Mouse (Mus musculus) heart, adult 18-20 months (tissue): ENCODE results near the gene Atxn1. TPM values are rescaled to one million over a fixed set of nuclear protein-coding genes. Genes with fewer than 3 reads are reported as not detected.

Experiments
- DNase-seq, 2 experiments: peaks; one replicate each; pipeline ENCODE4 v3.0.0; 2021 to 2022; ENCODE audit warnings: mixed read lengths in 1 of 2
- total RNA-seq, 2 experiments: library from RNA; stranded (reverse); gene quantifications; 2 replicates each; pipeline ENCODE4 v1.2.3; 2021

Gene Atxn1
- total RNA-seq, 2 experiments from 2014 or later = 28.5 to 34.3 TPM

DNA sequence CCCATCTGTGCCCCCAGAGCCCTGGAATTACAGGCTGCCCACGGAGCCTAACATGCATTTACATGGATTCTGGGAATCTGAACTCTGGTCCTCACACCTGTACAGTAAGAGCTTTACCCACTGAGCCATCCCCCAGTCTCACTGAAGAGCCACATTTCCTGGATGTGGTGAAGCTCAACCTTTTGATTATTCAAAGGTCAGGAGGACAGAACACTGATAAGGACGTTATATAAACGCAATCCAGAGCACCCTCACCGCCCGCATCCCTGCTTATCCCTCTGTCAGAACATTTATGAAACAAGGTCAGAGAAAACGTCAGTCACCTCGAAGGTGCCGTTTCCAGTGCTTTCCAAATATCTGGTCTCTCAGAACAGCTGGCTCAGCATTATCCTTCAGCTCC lies 101.0 kb downstream of the Atxn1 start:
- no peak for DNase-seq

DNA sequence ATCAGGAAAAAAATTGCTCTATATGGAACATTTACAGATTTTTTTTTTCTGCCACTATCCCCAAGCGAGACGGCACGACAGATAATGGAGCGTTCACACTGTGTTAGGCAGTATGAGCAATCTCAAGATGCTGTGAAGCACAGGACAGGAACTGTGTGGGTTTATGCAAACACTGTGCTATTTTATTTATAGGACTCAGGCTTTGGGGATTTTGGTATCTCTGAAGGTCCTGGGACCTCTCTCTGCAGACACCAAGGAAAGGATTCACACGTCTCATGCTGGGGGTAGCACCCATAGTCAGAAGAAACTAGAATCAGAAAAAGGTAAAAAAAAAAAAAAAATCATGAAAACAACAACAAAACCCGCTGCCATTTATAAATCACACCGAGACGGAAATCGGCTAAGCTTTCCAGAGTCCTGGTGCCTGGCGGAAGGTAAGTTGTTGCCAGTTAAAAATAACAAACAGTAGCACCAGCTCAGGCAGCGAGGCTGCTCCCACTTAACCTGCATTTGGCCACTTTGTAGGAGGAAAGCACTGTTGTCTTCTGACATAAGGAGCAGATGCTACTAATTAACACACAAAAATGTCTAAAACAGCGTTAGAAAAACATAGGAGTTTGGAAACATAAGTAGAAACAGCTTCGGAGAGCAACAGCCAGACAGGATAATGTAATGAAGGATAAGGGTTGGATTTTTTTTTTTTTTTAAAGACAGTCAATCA lies 102.8 kb downstream of the Atxn1 start:
- DNase-seq = no peak

DNA sequence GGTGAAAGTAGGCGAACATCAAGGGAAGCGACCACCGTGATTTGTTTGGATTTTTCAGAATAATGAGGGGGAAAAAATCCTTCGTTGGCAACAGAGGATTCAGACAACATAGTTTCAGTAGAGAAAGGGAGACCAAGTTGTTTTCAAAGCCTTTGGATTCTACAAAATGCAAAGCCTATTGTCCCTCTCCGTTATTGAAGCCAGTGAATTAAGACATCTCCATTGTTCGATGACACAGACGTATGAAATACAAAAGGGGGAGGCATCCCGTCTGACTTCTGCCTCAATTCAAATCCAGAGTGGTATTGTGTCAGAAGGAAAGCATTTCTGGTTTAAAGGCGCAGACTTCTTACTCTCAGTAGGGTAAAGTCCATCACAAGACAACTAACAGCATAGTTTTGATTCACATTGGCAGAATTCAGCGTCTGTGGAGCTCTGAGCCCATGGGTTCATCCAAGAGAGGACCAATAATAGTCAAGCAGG lies 103.7 kb downstream of the Atxn1 start:
- no peak for DNase-seq

DNA sequence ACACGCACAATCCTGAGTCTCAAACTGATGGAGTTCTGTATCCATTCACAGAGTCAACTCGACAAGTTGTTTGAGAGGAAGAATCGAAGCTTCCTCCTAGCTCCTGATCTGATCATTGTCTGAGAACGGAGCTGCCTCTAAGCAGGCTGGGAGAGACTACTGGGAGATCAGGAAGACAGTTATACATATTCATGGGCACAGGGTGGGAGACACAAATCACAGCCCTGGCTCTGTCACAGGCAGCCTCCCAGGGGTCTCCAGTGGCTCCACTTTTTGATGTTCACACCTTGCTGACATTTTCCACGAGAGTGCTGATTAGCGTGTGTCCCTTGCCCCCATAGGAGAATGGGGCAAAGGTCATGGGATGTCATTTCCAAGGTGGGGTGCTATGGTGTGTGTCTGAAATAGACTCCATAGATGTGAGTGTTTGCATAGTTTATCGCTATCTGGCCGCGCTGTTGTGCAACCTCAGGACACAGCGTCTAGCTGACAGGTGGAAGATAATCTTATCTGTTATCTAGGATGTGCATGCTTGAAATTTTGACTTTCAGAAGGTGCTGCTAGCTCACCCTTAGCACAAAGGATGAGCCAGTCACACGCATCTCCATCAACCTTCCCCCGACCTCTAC lies 105.6 kb downstream of the Atxn1 start:
- DNase-seq = no peak

DNA sequence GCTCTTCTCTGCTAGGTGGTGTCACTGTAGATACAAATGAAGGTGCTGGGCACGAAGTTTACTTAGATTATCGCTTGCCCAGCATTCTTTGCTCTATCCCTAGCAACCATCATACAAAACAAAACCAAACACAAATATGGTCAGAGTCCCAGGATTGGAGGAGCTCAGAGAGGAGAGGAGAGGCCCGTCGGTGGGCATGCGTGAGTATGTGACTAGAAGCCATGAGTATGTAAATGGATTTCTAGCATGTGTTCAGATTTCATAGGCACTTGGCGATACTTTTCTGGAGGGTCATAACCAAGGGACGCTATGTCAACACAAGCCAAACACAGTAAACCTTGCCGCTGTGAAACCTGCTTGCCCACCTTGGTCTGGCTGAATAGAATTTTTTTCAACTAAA lies 107.4 kb downstream of the Atxn1 start:
- DNase-seq = no peak

DNA sequence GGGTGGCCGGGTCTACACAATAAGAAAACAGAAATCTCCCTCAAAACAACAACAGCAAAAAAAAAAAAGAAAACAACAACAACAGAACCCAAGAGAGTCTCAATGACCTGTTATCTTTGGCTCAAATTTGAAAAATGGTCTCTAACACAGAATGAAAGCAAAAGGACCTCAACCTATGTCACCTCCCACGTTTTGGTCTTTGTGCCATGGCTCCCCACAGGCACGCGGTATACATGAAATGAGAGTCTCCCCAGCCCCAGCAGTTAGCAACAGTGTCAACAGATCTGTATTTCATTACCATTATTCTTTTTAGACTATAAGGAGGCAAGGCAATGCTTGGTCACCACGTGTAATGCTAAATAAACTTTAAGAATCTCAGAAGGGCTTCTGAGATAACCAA lies 110.3 kb downstream of the Atxn1 start:
- no peak for DNase-seq

DNA sequence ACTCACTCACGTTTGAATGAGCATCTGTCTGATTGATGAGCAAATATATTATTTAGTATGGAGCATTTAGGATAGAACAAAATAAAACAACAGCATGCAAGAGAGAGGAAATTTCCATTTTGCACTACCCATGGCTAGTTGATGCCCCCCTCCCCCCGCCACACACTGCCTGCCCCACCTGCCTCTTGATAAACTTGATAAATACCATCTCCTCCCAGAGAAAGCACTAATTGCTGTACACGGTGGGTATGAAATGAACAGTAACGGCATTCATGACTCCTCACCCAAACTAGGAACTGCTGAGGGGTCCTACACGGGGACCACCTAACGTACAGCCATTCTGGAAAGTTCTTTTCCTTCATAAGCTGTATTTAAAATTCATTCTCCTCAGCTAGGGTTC lies 111.1 kb downstream of the Atxn1 start:
- DNase-seq = no peak

DNA sequence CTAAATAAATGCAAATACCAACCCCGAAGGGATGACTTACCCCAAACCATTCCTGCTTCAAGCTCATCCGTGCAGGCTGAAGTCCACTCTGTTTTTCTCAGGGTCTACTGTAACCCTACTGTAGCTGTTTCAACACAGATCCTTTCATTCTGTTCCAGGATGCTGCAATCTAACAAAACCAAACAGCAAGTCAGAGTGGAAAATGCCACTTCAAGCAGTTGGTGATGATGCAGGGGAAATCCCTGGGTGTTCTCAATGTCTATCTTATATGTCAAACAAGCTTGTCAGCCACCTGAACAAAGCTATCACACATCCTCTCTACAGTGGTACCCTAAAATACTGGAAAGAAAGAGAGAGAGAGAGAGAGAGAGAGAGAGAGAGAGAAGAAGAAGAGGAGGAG lies 112.5 kb downstream of the Atxn1 start:
- DNase-seq = no peak

DNA sequence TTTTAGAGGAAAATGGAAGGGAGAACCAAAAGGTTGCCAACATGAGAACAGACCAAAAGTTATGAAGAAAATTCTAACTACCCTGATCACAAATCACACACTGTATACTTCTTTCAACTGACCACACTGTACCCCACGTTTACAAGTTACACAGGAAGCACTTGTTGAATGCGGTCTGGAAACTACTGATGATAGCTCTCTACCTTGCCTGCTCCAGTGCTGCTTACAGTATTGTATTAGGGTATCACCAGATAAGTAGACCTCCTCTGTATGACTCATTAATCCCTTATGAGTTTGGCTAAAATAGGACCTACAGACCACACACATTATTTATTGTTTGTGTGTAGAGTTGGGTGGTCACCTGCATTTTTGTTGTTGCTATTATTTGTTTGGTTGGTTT lies 113.1 kb downstream of the Atxn1 start:
- DNase-seq = no peak

DNA sequence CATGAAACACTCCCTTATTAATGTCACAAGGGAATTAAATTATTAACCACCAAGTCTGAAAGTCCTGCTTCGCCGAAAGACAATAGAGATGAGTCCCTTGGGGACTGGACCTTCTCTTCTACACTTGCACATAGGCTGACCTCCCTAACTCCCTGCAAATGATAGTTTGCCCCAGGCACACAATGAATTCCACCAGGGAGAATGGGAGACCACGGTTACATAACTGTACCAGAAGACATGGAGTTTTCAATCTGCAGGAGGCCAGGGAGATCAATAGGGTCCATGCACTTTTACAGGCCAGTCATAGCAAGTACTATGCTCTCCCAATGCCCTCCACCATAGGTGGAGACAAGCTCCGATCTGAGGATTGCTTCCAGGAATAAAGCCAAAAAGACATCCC lies 113.7 kb downstream of the Atxn1 start:
- DNase-seq = no peak

DNA sequence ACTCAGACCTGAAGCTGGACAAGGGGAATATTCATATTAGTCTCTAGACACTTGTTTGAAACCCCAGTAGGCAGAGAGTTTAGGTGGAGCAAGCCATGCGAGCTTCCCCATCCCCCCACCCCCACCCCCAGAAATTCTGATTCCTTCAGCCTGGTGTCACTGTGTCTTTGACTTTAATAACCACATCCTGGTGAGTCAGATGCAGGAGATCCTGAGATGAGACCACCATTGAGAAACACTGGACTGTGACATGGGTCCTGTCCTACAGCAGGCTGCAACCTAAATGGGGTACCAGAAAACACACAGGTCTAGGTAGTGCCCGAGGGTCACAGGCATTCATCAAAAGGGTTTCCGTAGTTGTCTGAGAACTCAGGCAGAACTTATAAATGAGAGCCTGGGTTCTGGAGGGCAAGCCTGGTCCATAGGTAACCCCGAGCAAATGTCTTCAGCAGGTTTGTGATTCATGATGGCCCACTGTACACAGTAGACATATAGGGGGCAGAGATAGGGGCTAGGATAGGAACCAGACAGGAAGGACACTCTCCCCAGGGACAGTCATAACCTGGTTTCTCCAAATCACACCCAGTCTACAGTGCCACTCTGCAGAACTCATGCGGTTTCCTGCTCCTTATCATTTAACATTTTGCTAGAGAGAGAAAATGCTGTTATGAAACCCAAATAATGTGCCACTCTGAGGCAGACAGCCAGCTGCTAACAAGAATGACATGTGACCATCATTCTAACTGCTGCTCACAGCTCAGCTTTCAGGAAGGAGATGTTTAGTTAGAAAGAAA lies 114.4 kb downstream of the Atxn1 start:
- DNase-seq = no peak

DNA sequence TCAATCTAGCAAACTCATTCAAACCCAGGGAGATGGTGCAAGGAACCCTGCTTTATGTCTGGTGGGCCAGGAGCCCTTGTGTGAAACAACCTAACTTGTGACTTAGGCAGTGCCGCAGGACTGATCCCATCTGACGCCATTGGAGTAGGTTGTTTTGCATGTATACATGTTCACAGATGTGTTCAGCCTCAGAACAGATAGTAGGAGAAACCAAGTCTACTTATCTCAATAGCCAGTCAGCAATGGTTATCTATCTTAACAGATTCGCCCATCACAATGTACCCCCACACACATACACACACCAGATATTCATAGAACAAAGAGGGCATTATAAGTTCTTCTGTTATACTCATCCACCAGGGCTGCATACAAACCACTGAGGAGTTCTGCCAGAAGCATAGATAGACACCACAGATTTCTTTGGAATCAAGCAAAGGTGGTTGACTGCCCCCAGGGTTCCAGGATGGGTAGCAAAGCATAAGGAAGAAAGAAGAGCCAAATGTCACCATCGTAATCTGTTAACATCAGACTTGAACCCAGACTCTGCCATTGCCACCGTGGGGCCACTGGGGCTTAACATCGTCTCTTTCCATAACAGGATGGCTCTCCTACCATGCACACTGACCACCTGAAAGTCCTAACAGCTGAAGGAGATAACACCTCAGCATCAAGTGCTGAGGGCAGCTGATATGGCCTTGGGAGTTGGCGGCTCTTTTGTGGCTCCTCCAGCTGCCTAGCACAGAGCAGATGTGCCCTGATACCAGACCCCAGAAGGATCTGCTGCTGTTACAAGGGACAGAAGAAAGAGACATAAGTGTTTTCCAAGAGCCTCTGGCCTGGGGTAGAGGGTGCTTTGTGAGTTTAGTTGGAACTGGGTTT lies 115.4 kb downstream of the Atxn1 start:
- DNase-seq = no peak

DNA sequence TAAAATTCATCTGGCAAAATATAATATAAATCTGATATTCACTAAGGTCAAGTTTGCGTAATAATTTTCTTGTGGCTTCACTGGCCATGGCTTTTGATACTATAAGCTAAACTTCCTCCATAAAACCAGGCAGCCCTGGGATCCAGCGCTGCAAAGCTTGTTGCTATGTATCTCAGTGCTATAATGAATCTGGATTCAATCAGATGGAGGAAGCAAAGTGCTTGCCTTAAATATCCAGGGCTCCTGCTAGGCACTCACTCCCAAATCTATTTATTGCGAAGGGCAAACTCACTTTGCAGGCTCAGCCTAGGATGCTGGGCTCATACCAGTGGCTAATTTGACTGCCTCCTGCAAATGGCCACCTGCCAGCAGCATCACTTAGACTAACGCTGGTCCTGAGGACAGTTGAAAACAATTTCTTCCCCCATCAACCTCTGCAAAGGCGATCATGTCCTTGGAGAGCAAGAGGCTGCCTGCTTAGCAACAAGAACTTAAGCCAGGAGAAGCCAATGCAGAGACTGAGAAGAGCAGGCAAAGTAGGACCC lies 122.2 kb downstream of the Atxn1 start:
- no peak for DNase-seq

DNA sequence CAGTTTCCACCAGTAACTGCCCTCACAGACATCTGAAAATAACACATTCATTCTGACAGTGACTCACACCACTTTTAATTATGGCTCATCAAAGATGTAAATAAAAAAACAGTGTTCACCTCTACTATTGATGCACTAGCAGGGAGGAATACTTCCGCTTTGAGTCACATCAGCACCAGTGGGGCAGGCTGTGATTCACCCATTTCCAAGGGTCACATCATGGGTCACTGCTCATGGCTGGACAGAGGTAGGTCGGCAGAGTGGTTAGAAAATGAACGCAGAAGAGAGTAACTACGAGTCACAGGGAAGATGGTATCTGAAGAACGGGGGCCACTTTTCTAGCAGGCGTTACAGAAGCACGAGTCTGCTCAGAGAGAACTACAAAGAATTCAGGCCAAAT lies 124.9 kb downstream of the Atxn1 start:
- no peak for DNase-seq

DNA sequence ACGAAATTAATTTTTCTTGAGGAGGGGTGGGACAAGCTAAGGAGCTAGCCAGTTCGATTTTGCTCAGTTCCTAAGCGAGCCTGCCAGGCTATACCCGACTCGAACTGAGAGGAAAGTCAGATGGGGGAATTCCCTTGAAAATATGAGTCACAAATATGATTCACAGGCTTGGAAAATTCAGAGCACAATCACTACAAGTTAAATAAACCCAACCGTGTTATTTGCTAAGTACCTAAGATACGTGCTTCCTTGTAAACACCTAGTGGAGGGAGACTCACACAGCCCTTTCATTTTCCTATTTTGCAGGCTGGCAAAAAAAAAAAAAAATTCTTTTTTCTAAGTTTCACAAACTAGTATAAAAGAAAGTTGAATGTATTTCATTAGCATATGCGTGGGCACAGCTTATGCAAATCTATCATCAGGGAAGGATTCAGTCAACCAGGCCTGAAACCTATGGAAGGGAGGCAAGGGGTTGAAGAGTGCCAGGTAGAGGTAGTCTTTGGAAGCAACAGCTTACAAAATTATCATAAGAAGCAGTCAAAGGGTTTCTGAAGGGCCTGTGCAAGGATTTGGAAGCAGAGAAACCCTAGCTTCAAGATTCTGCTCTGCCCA lies 127.1 kb downstream of the Atxn1 start:
- no peak for DNase-seq

DNA sequence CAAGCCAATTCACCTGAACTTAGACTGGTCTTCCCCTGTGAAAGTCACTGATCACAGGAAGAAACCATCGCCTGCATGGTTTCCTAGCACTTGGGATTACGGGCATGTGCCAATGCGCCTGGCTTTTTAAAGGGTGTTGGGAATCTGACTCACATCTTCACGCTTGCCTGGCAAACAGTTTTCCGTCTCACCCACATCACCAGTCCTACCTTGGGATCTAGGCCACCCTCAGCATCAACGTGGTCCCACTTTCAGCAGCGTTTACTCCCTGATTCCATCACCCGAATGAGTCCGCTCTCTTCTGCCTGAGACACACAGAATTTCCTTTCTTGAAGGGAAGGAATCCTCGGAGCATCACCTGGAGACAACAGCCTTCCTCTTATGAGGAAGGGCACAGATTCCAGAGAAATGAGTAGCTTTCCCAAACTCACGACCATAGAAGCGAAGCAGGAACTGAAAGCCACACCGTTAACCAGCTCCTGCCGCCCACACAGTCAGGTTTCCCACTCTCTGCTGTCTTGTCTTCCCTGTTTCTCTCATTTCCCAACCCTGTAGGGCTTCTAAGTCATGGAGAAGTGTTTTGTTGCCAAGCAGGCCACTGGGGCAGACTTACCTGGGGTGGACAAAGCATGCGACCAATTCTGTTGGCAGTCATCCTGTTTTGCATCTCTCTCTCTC lies 128.3 kb downstream of the Atxn1 start:
- no peak for DNase-seq

DNA sequence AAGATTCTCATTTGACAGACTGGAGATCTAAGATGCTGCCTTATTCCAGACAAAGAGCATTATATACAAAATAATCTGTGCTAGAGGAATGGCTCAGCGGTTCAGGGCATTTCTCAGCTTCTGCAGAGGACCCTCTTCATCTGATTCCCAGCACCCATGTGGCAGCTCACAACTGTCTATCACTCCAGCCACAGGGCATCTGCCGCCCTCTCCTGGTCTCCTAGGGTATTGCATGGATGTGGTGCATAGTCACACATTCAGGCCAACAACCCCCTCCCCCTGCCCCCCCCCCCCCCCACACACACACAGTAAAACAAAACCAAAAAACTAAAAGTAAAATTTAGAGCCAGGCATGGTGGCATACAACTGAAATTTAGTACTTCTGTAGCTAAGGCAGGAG lies 130.5 kb downstream of the Atxn1 start:
- no peak for DNase-seq

DNA sequence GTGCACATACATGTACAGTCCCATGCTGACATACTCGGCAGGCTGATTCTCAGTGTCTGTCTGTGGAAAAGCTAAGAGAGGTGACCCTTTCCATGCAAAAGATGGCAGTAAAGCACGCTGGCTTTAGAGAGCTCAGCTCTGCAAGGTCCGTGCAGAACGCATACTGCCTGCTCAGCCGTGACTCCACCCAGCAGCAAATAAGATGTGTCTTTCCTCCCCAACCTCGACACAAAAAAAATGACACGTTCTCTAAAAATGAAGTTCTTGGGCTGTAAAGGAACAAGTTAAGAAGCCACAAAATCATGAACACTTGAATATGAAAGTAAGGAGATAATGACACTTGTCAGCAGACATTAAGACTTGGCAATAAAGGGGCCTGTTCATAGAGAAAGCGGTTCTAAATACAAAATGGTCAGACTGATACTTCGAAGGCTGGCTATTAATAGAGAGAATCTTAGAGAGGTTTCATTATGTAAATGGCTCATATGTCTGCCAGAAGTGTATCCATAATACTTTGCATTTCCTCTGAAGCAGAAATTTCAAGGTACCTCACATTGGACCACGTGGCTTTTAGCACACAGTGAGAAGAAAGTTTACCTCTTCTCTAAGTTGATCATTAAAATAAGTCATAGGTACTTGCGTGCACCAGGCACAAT lies 132.0 kb downstream of the Atxn1 start:
- no peak for DNase-seq

DNA sequence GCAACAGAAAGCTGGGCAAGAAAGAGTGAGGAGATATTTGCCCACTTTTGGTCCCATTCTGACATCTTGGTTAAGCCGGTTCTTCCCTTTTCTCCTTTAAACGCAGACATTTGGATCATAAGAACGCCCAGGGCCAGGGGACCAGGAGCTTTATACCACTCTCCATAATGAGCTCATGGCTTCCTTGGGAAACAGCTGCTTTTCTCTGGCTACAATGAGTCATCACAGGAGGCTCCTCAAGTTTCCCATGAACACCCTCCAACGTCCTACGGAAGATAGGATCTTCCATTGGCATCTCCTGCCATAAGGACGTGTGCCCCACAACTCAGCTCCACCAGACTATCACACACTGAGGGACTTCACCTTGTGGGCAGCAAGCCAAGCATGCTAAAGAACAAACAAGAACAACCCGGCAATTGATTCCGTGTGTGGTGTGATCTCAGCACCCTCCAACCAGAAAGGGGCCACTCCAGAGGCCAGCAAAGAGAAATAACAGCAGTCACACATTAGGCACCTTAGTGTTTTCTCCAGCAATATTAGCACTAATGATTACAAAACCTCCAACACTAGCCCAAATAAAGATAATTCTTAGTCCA lies 135.4 kb downstream of the Atxn1 start:
- DNase-seq = peak; percentile 42 to 56

DNA sequence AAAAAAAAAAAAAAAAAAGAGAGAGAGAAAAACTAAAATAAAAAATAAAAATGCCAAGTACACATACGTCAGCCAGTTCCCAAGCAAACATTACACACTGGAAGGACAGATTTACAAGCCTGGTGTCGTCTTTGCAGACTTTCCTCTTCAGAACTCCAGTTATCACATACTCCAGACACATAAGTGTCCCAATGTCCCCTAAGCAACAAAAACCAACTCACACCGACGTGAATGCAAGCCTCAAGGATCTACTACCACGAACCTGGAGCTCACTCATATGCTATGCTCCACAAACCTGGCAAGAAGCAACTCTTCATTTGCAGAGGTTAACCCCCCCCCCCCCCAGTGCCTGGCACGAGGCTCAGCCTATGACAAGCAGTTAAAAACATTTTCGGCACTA lies 136.8 kb downstream of the Atxn1 start:
- DNase-seq = no peak
